Mouse (Mus musculus): ENCODE measurements at regions not wholly inside any gene's neighbourhood (a gene's known extent, or its start where the extent isn't known, plus 50 kb on each side); places are given as distances from the start of the nearest gene placed in this dataset.
A peak's percentile ranks its signal among the peaks of the same experiment; 100 is the strongest.
"Not testable (repeated sequence)": the region's sequence is repeated elsewhere in the genome, so short reads cannot be mapped to it uniquely, and the experiment has no call there.

- DNase-seq: no peak
Measured at GRCm38 (mm10) chr16:55168433-55168832, 129.4 kb downstream of the Zpld1 start.

DNA sequence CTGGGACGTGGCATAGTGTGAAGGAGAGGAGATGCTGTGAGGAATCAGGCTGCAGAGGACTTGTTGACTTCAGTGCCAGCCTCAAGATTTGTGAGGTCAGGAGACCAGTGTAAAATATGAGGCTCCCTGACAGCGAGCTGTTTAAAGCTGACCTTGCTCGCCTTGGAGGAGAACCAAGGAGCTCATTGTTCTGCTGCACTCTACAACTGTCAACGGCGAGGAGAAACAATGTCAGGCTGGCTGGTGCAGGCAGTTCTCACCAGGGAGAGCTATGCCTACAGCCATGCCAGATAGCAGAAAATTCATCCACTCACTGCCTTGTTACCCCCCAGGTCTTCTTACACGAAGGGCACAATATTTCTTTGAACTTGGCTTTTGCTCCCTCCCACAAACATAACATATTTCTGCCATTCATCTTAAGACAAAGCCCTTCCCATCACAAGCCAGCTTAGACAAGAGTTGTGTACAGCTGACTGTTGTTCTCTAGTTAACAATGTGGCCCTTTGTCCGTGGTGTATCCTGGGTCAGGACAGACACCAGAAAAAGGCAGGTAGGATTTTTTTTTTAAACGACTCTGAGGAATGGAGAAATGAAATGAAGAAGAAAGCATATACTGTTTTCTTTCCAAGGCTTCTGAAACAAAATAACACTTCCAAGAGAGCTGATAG, 131.5 kb downstream of the Zpld1 start:
- DNase-seq: no peak

DNA sequence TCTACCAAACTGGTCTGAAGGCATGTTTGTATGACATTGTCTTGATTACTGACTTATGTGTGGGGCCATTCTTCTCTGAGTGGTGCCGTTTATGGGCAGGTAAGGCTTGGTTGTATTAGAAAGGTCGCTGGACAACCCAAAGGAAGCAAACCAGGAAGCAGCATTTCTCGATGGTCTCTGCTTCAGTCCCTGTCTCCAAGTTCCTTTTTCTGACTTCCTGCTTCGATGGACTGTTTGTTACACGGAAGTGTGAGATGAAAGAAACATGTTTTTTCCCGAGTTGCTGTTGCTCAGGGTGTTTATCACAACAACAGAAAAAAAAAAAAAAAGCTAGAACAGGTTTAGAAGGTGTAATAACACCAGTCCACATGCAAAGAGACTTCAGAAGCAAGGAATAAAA, 134.9 kb downstream of the Zpld1 start:
- DNase-seq: no peak

DNA sequence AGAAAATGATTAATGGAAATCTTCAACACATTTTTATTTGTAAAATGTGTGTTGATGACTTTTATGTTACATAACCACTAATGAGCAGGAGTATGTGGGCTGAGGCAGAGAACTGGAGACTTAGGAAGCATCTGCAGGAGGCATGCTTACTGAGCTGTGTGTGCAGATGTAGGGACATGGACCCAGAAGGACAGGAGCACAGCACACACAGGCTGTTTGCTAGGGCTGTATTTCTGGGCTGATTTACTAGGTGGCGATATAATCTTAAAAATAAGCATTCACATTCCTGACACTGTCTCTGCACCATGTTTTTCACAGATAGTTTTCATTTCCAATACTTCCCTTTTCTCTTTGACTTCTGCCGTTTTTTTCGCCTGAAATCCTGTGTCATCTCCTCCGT, 146.1 kb downstream of the Zpld1 start:
- DNase-seq: no peak

DNA sequence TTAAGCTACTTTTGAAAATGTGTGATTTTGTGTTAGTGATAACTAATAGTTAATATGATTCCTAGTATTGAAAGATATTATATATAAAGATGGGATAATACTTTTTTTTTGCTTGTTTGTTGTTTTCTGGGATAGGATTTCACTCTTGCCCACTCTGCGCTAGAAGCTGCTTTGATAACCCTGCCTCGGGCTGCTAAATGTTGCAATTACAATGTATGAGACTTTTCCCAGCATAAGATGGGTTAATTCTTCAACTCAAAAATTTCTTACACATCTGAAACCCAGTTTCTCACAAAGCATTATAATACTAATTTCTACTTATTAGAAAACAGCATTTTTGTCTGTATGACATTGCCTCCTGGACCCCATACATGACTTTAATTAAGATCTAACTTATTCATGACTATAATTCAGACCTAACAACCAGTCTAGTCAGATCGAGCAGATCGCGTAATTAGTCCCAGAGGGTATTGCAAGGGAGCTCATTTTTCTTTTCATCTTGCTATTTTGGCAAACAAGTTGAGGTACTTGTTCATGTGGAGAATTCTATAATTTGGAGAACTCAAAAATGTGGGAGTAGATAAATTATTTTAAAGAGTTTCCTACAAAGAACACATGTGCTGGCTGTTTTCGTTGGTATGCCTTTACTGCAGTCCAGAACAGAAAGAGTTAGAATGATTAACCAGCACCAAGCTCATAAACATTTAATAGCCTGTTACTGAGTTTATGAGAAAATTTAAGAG, 155.2 kb downstream of the Zpld1 start:
- no peak for DNase-seq

GRCm38 (mm10) chr16:55134961-55135360, 162.8 kb downstream of the Zpld1 start:
- DNase-seq: no peak

GRCm38 (mm10) chr16:55097651-55098050, 200.1 kb downstream of the Zpld1 start:
- no peak for DNase-seq

DNA sequence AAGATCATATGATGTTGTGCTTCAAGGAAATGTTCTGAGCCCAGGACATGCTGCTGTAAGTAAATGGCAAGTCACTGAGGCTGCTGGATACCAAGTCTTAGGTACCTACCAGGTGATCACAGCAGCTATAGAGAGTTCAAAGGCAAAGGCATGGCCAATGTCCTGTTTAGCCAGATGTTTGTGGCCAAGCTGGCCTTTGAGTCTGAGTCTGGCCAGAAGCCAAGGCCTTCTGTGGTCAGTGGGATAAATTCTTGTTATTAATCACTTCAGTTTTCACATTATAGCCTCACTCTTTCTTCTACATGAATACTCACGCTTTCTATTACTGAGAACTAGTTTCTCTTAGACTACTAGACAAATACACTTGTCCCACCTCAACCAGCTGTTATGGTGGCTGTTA, 210.3 kb downstream of the Zpld1 start:
- DNase-seq: no peak

- no peak for DNase-seq
Measured at GRCm38 (mm10) chr16:55076172-55076571, 221.6 kb downstream of the Zpld1 start.

GRCm38 (mm10) chr16:55039777-55040176, 258.0 kb downstream of the Zpld1 start:
- no peak for DNase-seq

DNA sequence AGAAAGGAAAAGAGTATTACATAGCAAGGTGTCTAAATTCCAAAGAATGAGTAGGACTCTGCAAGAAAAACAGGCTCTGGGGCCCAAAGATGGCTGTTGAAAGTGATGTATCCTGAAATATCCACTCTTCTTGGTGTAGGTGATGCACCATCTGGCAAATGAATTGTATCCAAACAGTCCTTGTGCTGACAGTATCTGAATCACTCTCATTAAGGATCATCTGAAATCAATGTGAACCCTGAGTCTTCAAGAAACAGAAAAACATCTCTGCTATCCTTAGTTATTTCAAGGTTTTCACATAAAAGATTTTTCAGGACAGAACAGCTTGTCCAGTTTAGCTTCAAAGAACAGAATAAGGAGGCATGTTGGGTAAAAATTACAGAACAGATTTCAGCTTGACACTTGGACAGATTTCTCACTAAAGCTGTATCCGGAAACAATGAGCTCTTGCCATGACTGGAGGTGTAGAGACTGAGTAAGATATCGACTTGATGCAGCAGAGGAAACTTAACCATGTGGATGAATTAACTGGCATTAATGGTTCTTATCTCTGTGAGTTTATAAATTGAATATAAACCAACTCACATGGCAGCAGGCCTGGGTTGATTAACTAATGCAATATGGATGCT, 296.0 kb downstream of the Zpld1 start:
- no peak for DNase-seq

DNA sequence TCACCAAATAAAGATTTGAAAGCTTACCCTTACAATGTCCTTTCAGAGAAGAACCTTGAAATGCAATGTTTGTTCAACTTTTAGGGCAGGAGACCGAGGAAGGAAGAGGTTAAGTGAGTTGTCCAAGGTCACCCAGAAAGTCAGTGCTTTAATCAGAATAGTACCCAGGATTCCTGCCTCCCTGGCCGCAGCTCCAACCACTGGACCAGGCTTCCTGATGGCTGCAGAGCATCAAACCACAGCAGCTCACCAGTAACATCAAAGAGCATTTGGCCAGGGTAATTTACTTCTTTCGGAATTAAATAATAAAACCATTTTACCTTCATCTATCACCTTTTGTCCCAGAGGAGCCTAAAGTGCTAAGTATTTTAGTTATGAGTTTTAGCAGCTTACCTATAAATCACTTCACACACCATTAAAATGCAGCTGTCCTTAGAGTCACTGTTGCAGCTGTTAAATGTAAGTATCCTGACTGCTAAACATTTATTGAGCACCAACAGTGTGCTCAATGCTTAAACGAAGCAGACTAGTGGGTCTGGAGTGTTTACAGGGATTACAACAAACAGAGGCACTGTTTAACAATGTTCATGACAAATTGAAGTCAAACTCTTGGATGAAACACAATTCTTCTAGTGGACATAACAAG, 306.1 kb downstream of the Zpld1 start:
- no peak for DNase-seq

GRCm38 (mm10) chr16:54983759-54984218, 314.0 kb downstream of the Zpld1 start:
- DNase-seq: peak; percentile 23

DNA sequence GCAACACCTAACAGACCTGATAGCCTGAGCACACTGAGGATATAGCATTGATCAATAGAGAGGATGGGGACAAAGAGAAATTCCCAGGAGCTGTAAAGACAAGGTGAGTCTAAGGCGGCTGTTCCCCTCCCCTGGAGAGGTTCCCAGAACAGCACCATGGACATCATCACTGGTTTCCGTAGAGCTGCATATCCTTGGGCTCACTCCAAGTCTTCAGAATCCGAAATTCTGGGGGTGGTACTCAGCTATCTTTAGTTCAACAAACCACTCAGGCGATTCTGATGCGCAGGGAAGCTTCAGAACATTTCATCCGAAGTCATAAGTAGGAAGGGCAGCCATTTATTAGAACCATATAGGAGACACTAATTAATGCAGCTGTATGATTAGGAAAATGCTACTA, 327.4 kb downstream of the Zpld1 start:
- DNase-seq: no peak

DNA sequence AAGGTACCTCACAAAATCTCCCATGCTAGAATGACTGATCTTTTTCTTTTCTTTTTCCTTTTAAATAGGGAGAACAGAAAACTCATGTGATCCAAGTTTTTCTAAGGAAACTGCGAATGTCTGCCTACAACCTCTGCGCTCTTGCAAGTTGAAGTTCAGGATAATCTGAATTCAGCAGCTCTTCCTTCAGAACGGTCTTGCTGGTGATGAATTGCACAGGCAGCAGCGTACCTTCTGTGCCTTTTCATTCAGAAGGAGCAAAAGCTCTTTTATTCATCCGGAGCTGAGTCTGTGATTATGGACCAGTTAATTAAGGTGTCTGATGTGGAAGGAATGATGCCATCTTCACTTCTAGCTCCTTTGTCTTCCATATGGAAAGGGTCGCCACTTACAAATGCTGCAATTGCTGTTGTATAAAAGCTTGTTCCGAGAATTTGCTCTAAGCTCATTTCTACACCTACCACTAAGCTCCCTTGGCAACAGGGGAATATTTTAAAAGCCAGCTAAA, 353.9 kb downstream of the Zpld1 start:
- no peak for DNase-seq

DNA sequence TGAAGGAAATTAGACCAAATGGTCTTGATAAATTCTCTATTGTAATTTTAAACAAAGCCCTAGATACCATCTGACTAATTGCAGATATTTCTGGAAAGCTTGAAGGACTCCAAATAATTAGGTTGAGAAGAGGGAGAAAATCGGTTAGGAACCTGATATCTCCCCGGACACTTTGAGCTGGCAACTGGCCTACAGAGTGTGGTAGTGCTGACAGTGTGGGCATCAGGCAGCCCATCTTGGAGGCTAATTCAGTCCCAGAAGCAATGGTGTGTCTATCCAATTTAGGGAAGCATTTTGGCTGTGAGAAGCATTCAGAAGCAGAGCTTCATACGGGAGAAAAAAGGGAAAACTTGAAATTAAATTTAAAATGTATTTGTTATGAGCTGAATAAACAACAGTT, 369.5 kb downstream of the Zpld1 start:
- no peak for DNase-seq

- DNase-seq: no peak
Measured at GRCm38 (mm10) chr16:54902911-54903310, 394.9 kb downstream of the Zpld1 start.

GRCm38 (mm10) chr16:54901461-54901860, 396.3 kb downstream of the Zpld1 start:
- DNase-seq: no peak

GRCm38 (mm10) chr16:54894661-54895060, 403.1 kb downstream of the Zpld1 start:
- DNase-seq: no peak

DNA sequence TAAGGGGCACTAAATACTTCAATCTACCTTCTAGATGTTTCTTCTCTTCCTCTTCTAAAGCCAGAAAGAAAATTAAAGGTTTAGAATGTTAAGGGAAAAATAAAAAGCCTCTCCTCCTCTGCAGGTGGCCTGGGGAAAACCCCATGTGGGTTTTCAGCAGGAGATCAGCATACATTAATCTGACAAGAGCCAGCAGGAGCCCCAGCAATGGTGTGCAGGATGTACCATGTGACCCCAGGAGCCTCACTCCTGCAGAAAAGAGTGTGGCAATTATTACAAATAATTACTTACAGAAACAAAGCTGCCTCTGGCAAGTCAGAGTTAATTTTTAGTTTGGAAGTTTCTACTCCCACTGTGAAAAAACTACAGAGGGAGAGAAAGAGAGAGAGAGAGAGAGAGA, 440.4 kb downstream of the Zpld1 start:
- DNase-seq: no peak

DNA sequence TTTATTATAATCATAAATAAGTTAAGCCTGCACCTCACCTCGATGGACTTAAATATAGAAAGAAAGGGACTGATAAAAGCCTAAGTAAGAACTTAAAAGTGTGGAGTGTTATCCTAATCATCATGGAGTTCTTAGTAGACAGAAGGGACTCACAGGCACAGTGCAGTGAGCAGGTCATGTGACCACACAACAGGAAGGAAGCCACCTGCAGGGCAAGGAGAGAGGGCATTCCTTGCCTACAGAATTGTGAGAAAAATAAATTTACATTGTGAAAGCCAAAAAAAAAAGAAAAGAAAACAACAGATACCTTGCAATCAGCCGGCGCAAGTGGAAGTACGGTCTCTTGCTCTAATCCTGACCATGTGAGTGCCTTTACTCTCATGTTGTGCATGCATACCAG, 454.8 kb downstream of the Zpld1 start:
- DNase-seq: not testable (repeated sequence)
